In genomic region chr6:140550741-140551140, GRCm38 (mm10) we compare ENCODE assay signal across 13 mouse cellular contexts.
DNase-seq lines count a peak whose midpoint lies in the region; ATAC-seq and TF ChIP-seq lines count a peak whose summit lies in the region.
"Had no signal": no experiment of that assay in that cellular context is flagged by ENCODE, and none has a peak within 500 bp of the region (broad histone marks: within the 10 kb centered on the region; RNA-seq: fewer than 3 reads in every experiment).

No protein-coding gene starts in this region.

- no peak for TF ChIP-seq EP300 in MEL (IDR thresholded peaks at IDR 0.05; ENCODE audit: low read depth in 1 of 2, low read length in 2 of 2)

- H3K27me3 ChIP-seq in kidney, embryonic 14.5 days (ENCODE audit: control insufficient read depth, insufficient read depth, low read length) = no peaks in the 10 kb centered on the region
- H3K27me3 ChIP-seq in MEL (ENCODE audit: control insufficient read depth in 1 of 2, insufficient read depth in 2 of 2, low read length in 2 of 2) = no peaks in the 10 kb centered on the region
- H3K27me3 ChIP-seq: forebrain, embryonic 12.5 days had no signal

- H3K9ac ChIP-seq in kidney, embryonic 14.5 days (ENCODE audit: low read depth, low read length) = no peak overlapping the region
- no peak overlapping the region for H3K9ac ChIP-seq in MEL (ENCODE audit: control insufficient read depth, low read depth, low read length, poor library complexity, severe bottlenecking)
- H3K9ac ChIP-seq: forebrain, embryonic 12.5 days had no signal

- no peak for TF ChIP-seq POLR2A in MEL (IDR thresholded peaks at IDR 0.05; ENCODE audit: control insufficient read depth in 1 of 2, insufficient read depth in 1 of 2, low read depth in 1 of 2, low read length in 2 of 2, poor library complexity in 1 of 2)

- H3K36me3 ChIP-seq in kidney, embryonic 14.5 days (ENCODE audit: control insufficient read depth, insufficient read depth, low read length) = peaks cover 39% of the 10 kb centered on the region
- H3K36me3 ChIP-seq in MEL (ENCODE audit: control insufficient read depth in 1 of 2, insufficient read depth in 2 of 2, low read length in 2 of 2) = no peaks in the 10 kb centered on the region

- H3K9me3 ChIP-seq in kidney, embryonic 14.5 days (ENCODE audit: control insufficient read depth, low read length) = no peaks in the 10 kb centered on the region
- H3K9me3 ChIP-seq in MEL (replicated peaks; ENCODE audit: insufficient read depth, low read length) = no peaks in the 10 kb centered on the region
- H3K9me3 ChIP-seq: forebrain, embryonic 12.5 days; heart, embryonic 10.5 days had no signal

- peak; percentile 12 to 18 for DNase-seq in kidney, postnatal 4 days
- DNase-seq in MEL (ENCODE audit: low read depth, low spot score) = no peak
- peak; percentile 56 to 66 for DNase-seq in cerebellum, adult 18-20 months
- DNase-seq in layer of hippocampus, postnatal 10 days (ENCODE audit: low spot score in 2 of 2) = no peak
- no peak for DNase-seq in lung, postnatal 14 days
- DNase-seq: embryo, embryonic 11 days; layer of hippocampus, postnatal 36 days; liver; lung, postnatal 36 days had no signal

- no peak overlapping the region for H3K27ac ChIP-seq in kidney, embryonic 14.5 days (ENCODE audit: low read depth, low read length)
- H3K27ac ChIP-seq in MEL (ENCODE audit: control insufficient read depth, low read depth, low read length) = no peak overlapping the region
- H3K27ac ChIP-seq: forebrain, embryonic 12.5 days; heart, embryonic 10.5 days had no signal

- TF ChIP-seq RAD21 in MEL (IDR thresholded peaks at IDR 0.05; ENCODE audit: low read depth, low read length) = no peak

- H3K4me1 ChIP-seq in kidney, embryonic 14.5 days (ENCODE audit: control insufficient read depth, insufficient read depth, low read length) = 0 out of 2 replicates have a peak, but pooled peaks cover 7% of the 10 kb centered on the region
- H3K4me1 ChIP-seq in MEL (ENCODE audit: control insufficient read depth in 1 of 2, insufficient read depth in 2 of 2, low read length in 2 of 2) = no peaks in the 10 kb centered on the region

- no peaks in the 10 kb centered on the region for H3K79me2 ChIP-seq in MEL (ENCODE audit: control insufficient read depth, insufficient read depth, low read length, poor library complexity)

- 69% methylated on average over 13 of the region's 13 CpGs for WGBS in kidney, embryonic 14.5 days

- no peak for ATAC-seq in kidney, embryonic 14.5 days (ENCODE audit: low FRiP score, low TSS enrichment)
- ATAC-seq in megakaryocyte progenitor cell, adult 5-6 weeks (replicated peaks; ENCODE audit: poor library complexity) = peak; percentile 69

- no peak for TF ChIP-seq CTCF in MEL (IDR thresholded peaks at IDR 0.05 in 2 of 3, conservative IDR thresholded peaks at IDR 0.05 in 1 of 3; ENCODE audit: control insufficient read depth in 1 of 3, insufficient read depth in 1 of 3, low read depth in 2 of 3, low read length in 3 of 3, poor library complexity in 1 of 3, severe bottlenecking in 1 of 3)

- no peak overlapping the region for H3K4me3 ChIP-seq in kidney, embryonic 14.5 days (ENCODE audit: low read length)
- no peak overlapping the region for H3K4me3 ChIP-seq in MEL (ENCODE audit: control insufficient read depth in 1 of 2, insufficient read depth in 1 of 2, low read depth in 2 of 2, low read length in 2 of 2)
- H3K4me3 ChIP-seq: forebrain, embryonic 12.5 days; heart, embryonic 10.5 days had no signal

- H3K4me2 ChIP-seq in kidney, embryonic 14.5 days (replicated peaks; ENCODE audit: low read depth, low read length) = no peak overlapping the region
- H3K4me2 ChIP-seq: forebrain, embryonic 12.5 days had no signal

TF ChIP-seq in MEL, 35 proteins besides CTCF, POLR2A, EP300 and RAD21:
- TF ChIP-seq MAX (IDR thresholded peaks at IDR 0.05; ENCODE audit: low read length) (no peak), MYC (IDR thresholded peaks at IDR 0.05; ENCODE audit: low read depth, low read length) (no peak), TCF12 (IDR thresholded peaks at IDR 0.05; ENCODE audit: low read depth, low read length) (peak; percentile 12; the same call in 1 of the 2 replicates), ZC3H11A (IDR thresholded peaks at IDR 0.05; ENCODE audit: low read depth, low read length) (no peak)

Comparison
In these comparisons a context has a peak if more than half of its experiments do, and no peak if none do; other contexts are left out.
1. DNase-seq: peak in kidney, postnatal 4 days (2 of 2) and cerebellum, adult 18-20 months (2 of 2); none in MEL (single experiment), layer of hippocampus, postnatal 10 days (0 of 2) and lung, postnatal 14 days (single experiment).